Mouse (Mus musculus) thymus, adult 2 months (tissue): ENCODE results near the gene Fhl3. TPM values are rescaled to one million over a fixed set of nuclear protein-coding genes. Genes with fewer than 3 reads are reported as not detected.

ENCODE experiments used
- DNase-seq: peaks from one replicate; pipeline ENCODE4 v3.0.0; 2021
- H3K27ac ChIP-seq: fragments of 200-500 bp; 2 replicates; pipeline ENCODE4 v1.5.1; 2012; ENCODE audit warnings: low read length, control low read depth; ENCODE audit not compliant: control insufficient read depth, insufficient read depth
- H3K27me3 ChIP-seq: fragments of 200-500 bp; 2 replicates; pipeline ENCODE4 v1.6.1; 2012; ENCODE audit warnings: mild to moderate bottlenecking, low read length, moderate library complexity, mixed read lengths; ENCODE audit not compliant: control insufficient read depth, insufficient read depth
- H3K36me3 ChIP-seq: fragments of 200-500 bp; 2 replicates; pipeline ENCODE4 v1.6.1; 2012; ENCODE audit warnings: mild to moderate bottlenecking, low read length, moderate library complexity; ENCODE audit not compliant: control insufficient read depth, insufficient read depth
- H3K4me1 ChIP-seq: fragments of 200-500 bp; replicated peaks from 2 replicates; pipeline ENCODE4 v1.6.1; 2012; ENCODE audit warnings: low read length; ENCODE audit not compliant: control insufficient read depth, insufficient read depth
- H3K4me3 ChIP-seq: fragments of 200-500 bp; 2 replicates; pipeline ENCODE4 v1.5.1; 2012; ENCODE audit warnings: mild to moderate bottlenecking, low read length, control low read depth, moderate library complexity; ENCODE audit not compliant: control insufficient read depth, insufficient read depth
- CTCF ChIP-seq: fragments of 200-500 bp; IDR thresholded peaks from 2 replicates; pipeline ENCODE4 v1.5.1; 2012; ENCODE audit warnings: mild to moderate bottlenecking, control low read depth, low read length, moderate library complexity, borderline replicate concordance; ENCODE audit not compliant: control insufficient read depth, poor library complexity, insufficient read depth; ENCODE audit errors: extremely low read depth
- POLR2A ChIP-seq: fragments of 200-500 bp; IDR thresholded peaks from 2 replicates; pipeline ENCODE4 v1.6.1; 2012; ENCODE audit warnings: mild to moderate bottlenecking, low read length, control low read depth, moderate library complexity; ENCODE audit not compliant: control insufficient read depth, poor library complexity, insufficient read depth; ENCODE audit errors: extremely low read depth
- WGBS: fragments of 180-500 bp; shearing (Covaris S2); methylation state at CpG from one replicate; pipeline ENCODE4 v1.1.7; 2018; 5-methylcytosine and 5-hydroxymethylcytosine counted together
- polyA plus RNA-seq: library from polyadenylated mRNA; depleted of rRNA; stranded (reverse); fragments of >200 nt; gene quantifications from 2 replicates; pipeline ENCODE4 v1.2.3, GENCODE M21; 2012

Fhl3 gene
- polyA plus RNA-seq, 1 experiment: 36.1 TPM

- peaks cover 39% of the 10 kb centered on the region for H3K27me3 ChIP-seq
- no peak overlapping the region for H3K4me3 ChIP-seq
- 5% methylated on average over 68 of the region's 68 CpGs for WGBS
- no peaks in the 10 kb centered on the region for H3K36me3 ChIP-seq
- peaks cover 12% of the 10 kb centered on the region for H3K4me1 ChIP-seq
- DNase-seq: no peak
- H3K27ac ChIP-seq: no peak overlapping the region
- TF ChIP-seq CTCF (no peak), POLR2A (no peak)
These were observed 41.0 kb upstream of the Fhl3 start for GRCm38 (mm10) chr4:124659251-124660217.

- Histone ChIP-seq H3K4me1 (peaks cover 12% of the 10 kb centered on the region), H3K27ac (no peak overlapping the region), H3K27me3 (peaks cover 32% of the 10 kb centered on the region), H3K4me3 (no peak overlapping the region), H3K36me3 (no peaks in the 10 kb centered on the region)
- no peak for DNase-seq
- TF ChIP-seq POLR2A (no peak), CTCF (no peak)
- WGBS: 46% methylated on average over 3 of the region's 3 CpGs
These were observed 39.9 kb upstream of the Fhl3 start for GRCm38 (mm10) chr4:124660603-124661002.

- Histone ChIP-seq H3K4me3 (no peak overlapping the region), H3K36me3 (no peaks in the 10 kb centered on the region), H3K27me3 (peaks cover 18% of the 10 kb centered on the region), H3K4me1 (peaks cover 7% of the 10 kb centered on the region), H3K27ac (no peak overlapping the region)
- no peak for DNase-seq
- WGBS: 35% methylated on average over 3 of the region's 3 CpGs
- TF ChIP-seq CTCF: no peak
- TF ChIP-seq POLR2A: no peak
These were observed 37.5 kb upstream of the Fhl3 start for GRCm38 (mm10) chr4:124663034-124663433.

DNA sequence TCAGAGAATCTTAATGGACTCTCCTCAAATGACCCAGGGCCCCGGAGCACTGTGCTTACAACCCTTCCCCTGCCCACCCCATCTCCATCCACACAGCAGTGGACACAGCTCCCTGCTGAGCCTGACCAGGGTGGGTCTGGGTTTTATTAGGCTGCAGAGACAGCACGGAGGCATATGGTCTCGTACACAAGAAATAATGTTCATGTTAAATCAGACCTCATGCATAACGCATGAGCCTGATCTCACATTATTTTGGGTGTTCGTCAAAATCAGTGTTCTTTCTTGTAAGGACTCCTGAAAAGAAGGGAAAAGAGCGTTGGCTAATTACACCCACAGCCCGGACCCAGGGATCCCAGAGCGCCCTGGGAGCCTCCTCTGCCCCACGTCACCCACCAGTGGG, 36.3 kb upstream of the Fhl3 start:
- Histone ChIP-seq H3K36me3 (no peaks in the 10 kb centered on the region), H3K27ac (no peak overlapping the region), H3K4me1 (no peaks in the 10 kb centered on the region), H3K4me3 (no peak overlapping the region), H3K27me3 (peaks cover 11% of the 10 kb centered on the region)
- TF ChIP-seq POLR2A: no peak
- TF ChIP-seq CTCF: no peak
- DNase-seq: no peak
- WGBS: 87% methylated on average over 9 of the region's 9 CpGs

DNA sequence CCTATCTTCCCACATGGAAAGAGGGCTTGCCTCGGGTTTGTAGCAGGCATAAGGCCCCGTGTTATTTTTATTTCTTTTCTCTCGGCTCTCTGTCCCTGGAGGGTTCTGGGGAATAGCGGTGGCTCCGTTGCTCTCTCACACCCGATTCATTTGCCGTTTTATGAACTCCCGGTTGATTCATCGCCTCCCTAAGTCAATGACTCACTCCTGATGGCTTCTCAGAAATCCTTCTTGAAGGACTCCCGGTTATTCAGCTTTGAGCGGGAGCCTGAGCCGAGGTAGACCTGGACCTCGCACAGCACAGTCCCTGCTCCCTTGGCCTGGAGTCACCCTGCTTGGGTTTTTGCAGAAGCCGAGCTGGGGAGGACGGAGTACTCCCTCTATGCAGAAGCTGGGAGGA, 35.9 kb upstream of the Fhl3 start:
- no peak for DNase-seq
- 77% methylated on average over 15 of the region's 15 CpGs for WGBS
- Histone ChIP-seq H3K4me3 (no peak overlapping the region), H3K4me1 (no peaks in the 10 kb centered on the region), H3K36me3 (no peaks in the 10 kb centered on the region), H3K27me3 (peaks cover 9% of the 10 kb centered on the region), H3K27ac (no peak overlapping the region)
- TF ChIP-seq CTCF: no peak
- no peak for TF ChIP-seq POLR2A

- DNase-seq: no peak
- Histone ChIP-seq H3K27me3 (peaks cover 3% of the 10 kb centered on the region; the same call in 1 of the 2 replicates), H3K4me3 (no peak overlapping the region), H3K36me3 (no peaks in the 10 kb centered on the region), H3K27ac (no peak overlapping the region), H3K4me1 (no peaks in the 10 kb centered on the region)
- 65% methylated on average over 14 of the region's 14 CpGs for WGBS
- TF ChIP-seq POLR2A (no peak), CTCF (no peak)
These were observed 32.9 kb upstream of the Fhl3 start for GRCm38 (mm10) chr4:124667476-124668033.
